Mouse (Mus musculus): Measurements from ENCODE around the gene Zfp991.
"Not testable (repeated sequence)": the region's sequence is repeated elsewhere in the genome, so short reads cannot be mapped to it uniquely, and the experiment has no call there.

- TF ChIP-seq CHD2 (IDR thresholded peaks at IDR 0.05; ENCODE audit: low read depth, low read length); MAFK (IDR thresholded peaks at IDR 0.05; ENCODE audit: insufficient read depth, low read depth, low read length); ZC3H11A (IDR thresholded peaks at IDR 0.05; ENCODE audit: borderline replicate concordance, low read depth, low read length); ZNF384 (IDR thresholded peaks at IDR 0.05; ENCODE audit: low read depth, low read length): not testable (repeated sequence)
These were observed 65.4 kb downstream of the Zfp991 start for GRCm38 (mm10) chr4:147197210-147197609.

All from ES-E14 (cell line).